ENCODE assay signal across 9 mouse cellular contexts in the genomic region with DNA sequence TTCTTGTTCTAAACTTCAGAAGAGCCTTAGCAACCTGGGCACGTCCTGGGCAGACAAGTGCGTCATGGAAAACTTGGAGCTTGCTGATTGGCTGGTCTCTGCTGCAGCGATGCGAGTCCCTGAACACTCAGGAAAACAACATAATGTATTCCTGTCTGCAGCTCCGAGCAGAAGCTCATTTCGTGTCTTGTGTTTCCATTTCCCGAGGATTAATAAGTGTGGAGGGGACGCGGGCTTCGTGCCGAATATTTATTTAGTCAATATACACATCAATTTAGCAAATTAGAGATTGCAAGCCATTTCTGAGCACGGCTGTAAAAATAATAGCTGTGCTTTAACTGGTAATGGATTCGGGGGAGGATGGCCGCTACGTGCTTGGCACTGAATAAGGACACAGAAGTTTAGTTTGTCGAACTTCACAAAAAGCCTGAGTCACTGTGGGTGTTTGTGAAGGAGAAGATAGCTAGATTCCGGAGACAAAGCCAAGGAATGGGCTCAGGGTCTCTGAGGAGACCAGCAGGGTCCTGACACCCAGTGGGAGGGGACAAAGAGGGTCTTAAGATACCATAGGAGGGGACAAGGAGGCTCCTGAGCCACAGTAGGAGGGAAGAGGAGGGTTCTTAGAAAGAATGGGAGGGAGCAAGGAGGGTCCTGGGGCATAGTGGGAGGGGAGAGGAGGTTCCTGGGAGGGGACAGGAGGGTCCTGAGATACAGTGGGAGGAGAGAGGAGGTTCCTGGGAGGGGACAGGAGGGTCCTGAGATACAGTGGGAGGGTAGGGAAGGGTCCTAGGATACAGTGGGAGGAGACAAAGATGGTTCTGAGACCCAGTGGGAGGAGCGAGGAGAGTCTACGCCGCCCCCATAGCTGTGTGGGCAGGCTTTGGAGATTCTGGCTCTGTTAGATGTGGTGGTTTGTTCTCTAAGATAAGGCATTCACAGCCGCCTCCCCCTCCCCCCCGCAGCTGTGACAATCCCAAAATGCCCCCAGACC. TPM values are rescaled to one million over a fixed set of nuclear protein-coding genes. Genes with fewer than 3 reads are reported as not detected.
A peak's percentile ranks its signal among the peaks of the same experiment; 100 is the strongest.
DNase-seq lines count a peak whose midpoint lies in the region; ATAC-seq lines count a peak whose summit lies in the region.
"Had no signal": no experiment of that assay in that cellular context is flagged by ENCODE, and none has a peak within 500 bp of the region (broad histone marks: within the 10 kb centered on the region; RNA-seq: fewer than 3 reads in every experiment).

No protein-coding gene starts in this region.

- WGBS in heart, embryonic 10.5 days, result 4% methylated on average over 22 of the region's 22 CpGs
- WGBS in midbrain, embryonic 12.5 days, result 2% methylated on average over 22 of the region's 22 CpGs
- WGBS in stomach, embryonic 16.5 days, result 5% methylated on average over 22 of the region's 22 CpGs

- no peak for ATAC-seq in cerebellum, adult (ENCODE audit: insufficient number of reproducible peaks, low FRiP score, low TSS enrichment)
- ATAC-seq in midbrain, embryonic 12.5 days (ENCODE audit: low FRiP score, low read depth), result peak; percentile 85
- peak; percentile 88 for ATAC-seq in stomach, embryonic 16.5 days (ENCODE audit: insufficient read depth, low FRiP score)

- DNase-seq in cerebellum, postnatal 4 days (ENCODE audit: low spot score in 2 of 2), result peak; percentile 29 to 37
- peak; percentile 65 for DNase-seq in embryo, embryonic 11.5 days (ENCODE audit: low read depth, low spot score)
- DNase-seq in heart, embryonic 10.5 days (ENCODE audit: low spot score), result peak; percentile 88
- DNase-seq in kidney, adult 8-10 months, result peak; percentile 70 to 78
- peak; percentile 45 for DNase-seq in left cerebral cortex, postnatal 4 days

- H3K27ac ChIP-seq in heart, embryonic 10.5 days, result peak overlapping the region; percentile 89
- H3K27ac ChIP-seq in midbrain, embryonic 12.5 days (replicated peaks), result peak overlapping the region; percentile 97
- peak overlapping the region; percentile 95 for H3K27ac ChIP-seq in stomach, embryonic 16.5 days (ENCODE audit: low read length)

- H3K27me3 ChIP-seq in heart, embryonic 10.5 days (ENCODE audit: insufficient read depth, poor library complexity, severe bottlenecking), result peaks cover 55% of the 10 kb centered on the region
- no peaks in the 10 kb centered on the region; the same call in 1 of the 2 replicates for H3K27me3 ChIP-seq in midbrain, embryonic 12.5 days
- no peaks in the 10 kb centered on the region for H3K27me3 ChIP-seq in stomach, embryonic 16.5 days (ENCODE audit: control insufficient read depth, insufficient read depth, low read length)

- peak overlapping the region; percentile 39; the same call in 1 of the 2 replicates for H3K9ac ChIP-seq in midbrain, embryonic 12.5 days (replicated peaks)
- H3K9ac ChIP-seq in stomach, embryonic 16.5 days (ENCODE audit: low read length), result peak overlapping the region; percentile 24; the same call in 1 of the 2 replicates

- no peaks in the 10 kb centered on the region for H3K9me3 ChIP-seq in heart, embryonic 10.5 days
- peaks cover 6% of the 10 kb centered on the region; the same call in 1 of the 2 replicates for H3K9me3 ChIP-seq in midbrain, embryonic 12.5 days
- H3K9me3 ChIP-seq in stomach, embryonic 16.5 days (replicated peaks; ENCODE audit: control insufficient read depth, low read length), result no peaks in the 10 kb centered on the region

- peaks cover 38% of the 10 kb centered on the region for H3K4me1 ChIP-seq in heart, embryonic 10.5 days
- H3K4me1 ChIP-seq in midbrain, embryonic 12.5 days, result peaks cover 36% of the 10 kb centered on the region
- H3K4me1 ChIP-seq in stomach, embryonic 16.5 days (ENCODE audit: control insufficient read depth, insufficient read depth, low read length), result peaks cover 35% of the 10 kb centered on the region

- intact Hi-C loops in left cerebral cortex, postnatal 4 days (cut with DNase I), result no loop called here

- H3K36me3 ChIP-seq in heart, embryonic 10.5 days, result no peaks in the 10 kb centered on the region
- no peaks in the 10 kb centered on the region for H3K36me3 ChIP-seq in midbrain, embryonic 12.5 days
- H3K36me3 ChIP-seq in stomach, embryonic 16.5 days (ENCODE audit: control insufficient read depth, insufficient read depth, low read length), result no peaks in the 10 kb centered on the region

- peak overlapping the region; percentile 57 for H3K4me2 ChIP-seq in midbrain, embryonic 12.5 days (replicated peaks)
- peak overlapping the region; percentile 52 for H3K4me2 ChIP-seq in stomach, embryonic 16.5 days (ENCODE audit: low read depth, low read length)

- peak overlapping the region; percentile 53 for H3K4me3 ChIP-seq in heart, embryonic 10.5 days
- H3K4me3 ChIP-seq in midbrain, embryonic 12.5 days, result peak overlapping the region; percentile 32
- H3K4me3 ChIP-seq in stomach, embryonic 16.5 days (replicated peaks; ENCODE audit: low read length), result peak overlapping the region; percentile 28

RNA-seq across cellular contexts. Expression of a gene that starts 21.0 kb away (rescaled TPM):
- polyA plus RNA-seq in heart, embryonic 10.5 days (2016; fragmentation: Nextera tagmentation; extraction: Ambion mirVana), result not detected in 2 replicates
- total RNA-seq in left cerebral cortex, postnatal 4 days (2021), result not detected
- not detected in 2 replicates for polyA plus RNA-seq in midbrain, embryonic 12.5 days (2016; fragmentation: Nextera tagmentation; extraction: Ambion mirVana)
- 2.0 and 2.3 TPM in 2 replicates for polyA plus RNA-seq in stomach, embryonic 16.5 days (2015; fragmentation: Nextera tagmentation; extraction: Ambion mirVana)
- polyA plus RNA-seq: C2C12 had no signal

RNA-seq across cellular contexts. Expression of a gene that starts 44.9 kb away (rescaled TPM):
- polyA plus RNA-seq in heart, embryonic 10.5 days (2016; fragmentation: Nextera tagmentation; extraction: Ambion mirVana), result not detected in 2 replicates
- under 1 TPM in 1 of 2 experiments, not detected in 1; 0.20 TPM for total RNA-seq in left cerebral cortex, postnatal 4 days (2021)
- 0.63 and 0.80 TPM in 2 replicates for polyA plus RNA-seq in midbrain, embryonic 12.5 days (2016; fragmentation: Nextera tagmentation; extraction: Ambion mirVana)
- polyA plus RNA-seq in stomach, embryonic 16.5 days (2015; fragmentation: Nextera tagmentation; extraction: Ambion mirVana), result 0.70 and 1.0 TPM in 2 replicates

RNA-seq across cellular contexts. Expression of a gene that starts 54.5 kb away (rescaled TPM):
- 0.85 and 1.1 TPM in 2 replicates for polyA plus RNA-seq in heart, embryonic 10.5 days (2016; fragmentation: Nextera tagmentation; extraction: Ambion mirVana)
- total RNA-seq in left cerebral cortex, postnatal 4 days (2021), result not detected
- polyA plus RNA-seq in midbrain, embryonic 12.5 days (2016; fragmentation: Nextera tagmentation; extraction: Ambion mirVana), result 0.07 TPM in 1 of 2 replicates, not detected in the other
- polyA plus RNA-seq in stomach, embryonic 16.5 days (2015; fragmentation: Nextera tagmentation; extraction: Ambion mirVana), result 0.17 and 0.43 TPM in 2 replicates
- polyA plus RNA-seq: C2C12 had no signal

Comparison
In these comparisons a context has a peak if more than half of its experiments do, and no peak if none do; other contexts are left out.
1. DNase-seq: peak in every context shown above with its lines; median percentile 88 in heart, embryonic 10.5 days; 74 in kidney, adult 8-10 months; 65 in embryo, embryonic 11.5 days; 45 in left cerebral cortex, postnatal 4 days; 33 in cerebellum, postnatal 4 days.